Mouse (Mus musculus): ENCODE data around the gene Zmynd8.

DNA sequence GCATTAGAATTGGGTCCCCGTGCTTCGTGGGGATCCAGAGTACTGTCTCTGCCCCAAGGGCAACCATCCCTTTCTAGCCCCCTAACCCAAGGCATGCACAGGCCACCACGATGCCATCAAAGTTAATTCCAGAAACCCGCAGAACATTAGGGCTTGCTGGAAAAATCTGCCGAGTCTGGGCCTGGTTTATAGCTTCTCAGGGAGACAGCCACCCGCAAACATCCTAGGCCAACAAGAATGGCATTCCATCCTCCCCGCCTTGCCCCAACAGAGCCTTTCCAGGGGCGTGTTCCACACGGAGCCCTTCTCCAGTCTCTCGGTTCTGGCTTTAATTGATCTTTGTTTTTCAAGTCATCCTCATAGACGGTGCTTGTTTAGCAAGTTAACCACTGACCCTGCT lies 150.4 kb downstream of the Zmynd8 start:
- TF ChIP-seq CTCF (IDR thresholded peaks at IDR 0.05 in 2 of 3, conservative IDR thresholded peaks at IDR 0.05 in 1 of 3; ENCODE audit: control insufficient read depth in 1 of 3, insufficient read depth in 1 of 3, low read depth in 2 of 3, low read length in 3 of 3, poor library complexity in 1 of 3, severe bottlenecking in 1 of 3) (no peak), POLR2AphosphoS2 (IDR thresholded peaks at IDR 0.05; ENCODE audit: low read length) (no peak), UBTF (IDR thresholded peaks at IDR 0.05; ENCODE audit: borderline replicate concordance, insufficient read depth, low read depth, low read length) (no peak), USF1 (IDR thresholded peaks at IDR 0.05; ENCODE audit: low read depth, low read length) (no peak), POLR2A (IDR thresholded peaks at IDR 0.05; ENCODE audit: control insufficient read depth in 1 of 2, insufficient read depth in 1 of 2, low read depth in 1 of 2, low read length in 2 of 2, poor library complexity in 1 of 2) (no peak), E2F4 (IDR thresholded peaks at IDR 0.05; ENCODE audit: borderline replicate concordance, low read depth, low read length) (no peak)

Measured in MEL (cell line).